Mouse (Mus musculus): ENCODE measurements at regions not wholly inside any gene's neighbourhood (a gene's known extent, or its start where the extent isn't known, plus 50 kb on each side); places are given as distances from the start of the nearest gene placed in this dataset.
"Not testable (repeated sequence)": the region's sequence is repeated elsewhere in the genome, so short reads cannot be mapped to it uniquely, and the experiment has no call there.

DNA sequence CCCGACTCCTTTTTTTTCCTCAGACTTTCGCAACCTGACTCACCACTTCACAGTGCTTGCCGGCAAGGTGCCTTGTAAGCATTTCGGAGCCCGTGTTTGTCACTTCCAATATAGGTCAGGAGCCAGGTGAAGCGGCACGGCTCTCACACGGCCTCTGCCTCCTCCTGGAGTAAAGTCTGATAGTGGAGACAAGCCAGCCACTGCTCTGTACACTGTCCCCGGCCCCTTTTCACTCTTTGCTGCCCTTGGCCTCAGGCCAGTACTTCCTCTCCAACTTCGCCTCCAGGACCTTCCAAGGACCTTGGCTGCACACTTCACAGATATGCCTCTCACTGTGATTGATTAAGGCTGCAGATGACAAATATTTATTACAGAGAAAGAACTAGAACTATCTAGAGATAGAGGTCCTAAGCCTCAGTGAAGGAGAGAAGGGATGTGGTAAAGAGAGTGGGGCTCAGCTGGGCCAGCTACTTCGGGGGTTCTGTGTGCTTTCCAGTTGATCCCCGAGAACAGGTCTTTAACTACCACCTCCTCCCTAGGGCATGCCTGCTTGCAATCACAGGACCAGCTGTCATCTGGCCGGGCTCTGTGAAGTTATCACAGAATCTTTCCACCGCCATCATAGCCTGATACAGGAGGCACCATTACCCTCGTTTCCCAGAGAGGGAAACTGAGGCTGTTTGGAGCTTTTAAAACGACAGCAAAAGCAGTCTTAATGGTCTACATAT lies 204.2 kb downstream of the Trim29 start:
- DNase-seq (ENCODE audit: extremely low spot score, low spot score), result no peak

DNA sequence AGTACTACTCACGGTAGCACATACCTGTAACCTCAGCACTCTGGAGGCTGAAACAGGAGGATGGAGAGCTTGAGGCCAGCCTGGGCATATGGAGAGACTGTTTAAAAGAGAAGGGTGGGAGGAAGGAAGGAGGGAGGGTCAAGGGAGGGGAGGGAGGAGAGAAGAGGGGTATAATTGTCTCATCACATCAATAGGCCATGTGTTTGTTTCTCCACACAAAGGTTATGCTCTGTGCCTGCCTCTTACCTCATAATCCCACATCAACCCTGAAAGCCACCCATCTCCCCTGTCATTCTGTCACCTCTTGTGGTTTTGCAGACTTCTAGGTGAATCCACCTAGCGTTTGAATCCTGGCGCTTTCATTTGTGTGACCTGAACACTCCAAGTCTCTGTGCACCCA lies 210.3 kb downstream of the Trim29 start:
- no peak for DNase-seq (ENCODE audit: extremely low spot score, low spot score)

DNA sequence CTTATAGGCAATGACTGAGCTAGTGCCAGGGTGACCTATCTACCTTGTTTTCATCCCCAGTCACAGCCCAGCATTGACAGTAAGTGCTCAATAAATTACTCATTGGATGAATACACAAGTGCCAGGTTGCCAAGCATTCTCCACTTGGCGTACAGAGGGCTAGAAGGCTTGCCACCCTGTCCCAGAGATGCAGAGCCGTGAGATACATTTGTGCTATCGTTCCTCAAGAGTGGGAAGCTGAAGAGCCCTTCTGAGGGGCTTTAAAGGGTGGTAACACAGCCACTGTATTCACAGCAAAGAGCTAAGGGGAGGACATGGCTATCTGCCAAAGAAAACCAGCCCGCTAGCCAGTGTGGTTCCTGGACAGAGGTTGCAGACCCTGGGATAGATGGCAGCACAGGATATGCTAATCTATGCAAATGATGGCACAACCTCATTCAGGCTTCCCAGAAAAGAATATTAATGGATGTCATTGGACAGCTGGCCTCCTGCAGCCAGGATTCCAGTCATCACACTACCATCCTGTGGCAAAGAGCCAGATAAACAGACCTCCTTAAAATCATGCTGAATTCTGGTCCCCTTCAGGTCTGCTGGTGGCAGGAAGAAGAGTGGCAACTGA lies 214.4 kb downstream of the Trim29 start:
- DNase-seq (ENCODE audit: extremely low spot score, low spot score), result no peak

DNA sequence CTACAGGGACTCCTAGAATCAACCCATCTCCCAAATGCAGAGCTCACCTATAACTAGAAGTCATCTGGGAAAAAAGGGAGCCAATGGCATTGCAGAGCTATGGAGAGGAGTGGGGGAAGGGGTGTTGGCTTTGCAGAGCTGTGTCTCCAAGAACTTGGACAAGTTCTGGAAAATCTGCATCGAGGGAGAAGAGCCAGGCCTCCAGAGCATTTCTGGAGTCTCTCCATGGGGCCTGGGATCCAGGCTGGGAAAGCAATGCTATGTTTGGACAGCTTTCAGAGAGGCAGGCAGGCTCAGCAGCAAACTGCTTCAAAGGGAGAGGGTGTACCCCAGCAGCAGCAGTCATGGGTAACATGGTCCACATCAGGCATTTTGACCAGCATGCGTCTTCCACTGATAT lies 211.6 kb upstream of the Nectin1 start:
- DNase-seq (ENCODE audit: extremely low spot score, low spot score), result no peak

DNA sequence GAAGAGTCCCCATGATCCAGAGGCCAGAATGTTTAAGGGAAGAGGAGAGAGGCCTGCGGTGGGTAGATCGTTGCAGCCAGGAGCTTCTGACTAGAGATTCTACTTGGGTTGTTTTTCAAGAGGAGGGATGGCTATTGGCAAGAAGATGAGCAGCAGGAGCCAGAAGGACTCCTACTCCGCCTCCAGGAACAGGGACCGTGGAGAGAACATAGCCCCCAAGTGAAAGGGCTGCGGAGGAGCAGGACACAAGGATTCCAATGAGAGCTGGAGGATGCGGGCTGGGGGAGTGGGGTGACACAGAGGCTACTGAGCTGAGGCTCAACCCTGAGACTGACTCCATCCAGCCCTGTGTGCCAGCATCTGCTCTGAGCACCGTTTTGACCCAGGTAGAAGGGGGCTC lies 207.8 kb upstream of the Nectin1 start:
- no peak for DNase-seq (ENCODE audit: extremely low spot score, low spot score)

DNA sequence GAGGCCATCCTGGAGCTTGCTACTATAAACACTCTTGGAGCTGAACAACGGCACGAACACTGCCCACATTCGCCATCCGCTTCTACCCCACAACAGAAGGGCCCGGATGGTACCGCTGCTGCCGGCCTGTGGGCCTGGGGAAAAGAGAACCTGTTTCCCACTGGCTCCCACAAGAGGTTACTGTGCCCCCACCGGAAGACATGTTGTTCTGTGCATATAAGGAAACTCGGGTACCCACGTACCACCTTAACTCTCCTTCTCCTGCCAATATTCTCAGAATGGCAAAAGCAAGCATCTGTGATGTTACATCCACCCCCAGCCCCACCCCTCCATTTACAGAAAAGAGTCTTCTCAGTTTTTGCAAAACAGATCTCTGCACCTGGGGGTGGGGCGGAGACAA lies 206.7 kb upstream of the Nectin1 start:
- no peak for DNase-seq (ENCODE audit: extremely low spot score, low spot score)

DNA sequence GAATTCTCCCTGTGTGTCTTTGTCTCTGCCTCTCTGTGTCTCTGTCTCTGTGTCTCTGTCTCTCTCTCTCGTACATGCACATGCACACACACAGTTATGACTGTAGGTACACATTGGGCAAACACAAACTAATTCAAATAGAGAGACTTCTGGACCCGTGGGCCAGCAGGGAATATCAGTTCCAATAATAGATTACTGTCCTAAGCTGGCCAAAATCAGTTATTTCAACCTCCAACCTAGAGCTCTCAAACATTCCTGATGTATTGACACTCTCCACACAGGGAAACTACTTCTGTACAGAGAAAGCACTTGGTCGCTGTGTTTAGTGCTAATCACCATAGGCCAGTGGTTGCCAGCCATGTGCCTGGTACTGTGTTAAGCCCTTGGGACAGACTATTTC lies 203.7 kb upstream of the Nectin1 start:
- DNase-seq (ENCODE audit: extremely low spot score, low spot score), result no peak

DNA sequence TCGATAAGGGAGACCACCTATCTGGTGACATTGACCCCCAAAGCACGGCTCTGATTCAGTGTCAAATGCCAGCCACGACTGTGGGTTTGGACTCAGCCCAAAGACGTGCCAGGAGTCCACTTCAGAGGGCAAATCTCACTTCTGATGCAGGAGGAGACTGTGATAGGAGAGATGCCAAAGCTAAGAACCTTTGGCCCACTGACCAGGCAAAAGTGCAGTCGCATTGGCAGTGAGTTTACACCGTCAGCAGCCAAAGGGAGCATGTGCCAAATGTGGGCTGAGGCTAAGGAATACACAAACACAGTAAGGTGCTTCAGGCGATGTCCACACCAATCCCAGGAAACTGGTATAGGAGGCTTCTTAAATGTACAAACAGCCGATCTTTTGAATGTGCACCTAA lies 202.6 kb upstream of the Nectin1 start:
- no peak for DNase-seq (ENCODE audit: extremely low spot score, low spot score)

DNA sequence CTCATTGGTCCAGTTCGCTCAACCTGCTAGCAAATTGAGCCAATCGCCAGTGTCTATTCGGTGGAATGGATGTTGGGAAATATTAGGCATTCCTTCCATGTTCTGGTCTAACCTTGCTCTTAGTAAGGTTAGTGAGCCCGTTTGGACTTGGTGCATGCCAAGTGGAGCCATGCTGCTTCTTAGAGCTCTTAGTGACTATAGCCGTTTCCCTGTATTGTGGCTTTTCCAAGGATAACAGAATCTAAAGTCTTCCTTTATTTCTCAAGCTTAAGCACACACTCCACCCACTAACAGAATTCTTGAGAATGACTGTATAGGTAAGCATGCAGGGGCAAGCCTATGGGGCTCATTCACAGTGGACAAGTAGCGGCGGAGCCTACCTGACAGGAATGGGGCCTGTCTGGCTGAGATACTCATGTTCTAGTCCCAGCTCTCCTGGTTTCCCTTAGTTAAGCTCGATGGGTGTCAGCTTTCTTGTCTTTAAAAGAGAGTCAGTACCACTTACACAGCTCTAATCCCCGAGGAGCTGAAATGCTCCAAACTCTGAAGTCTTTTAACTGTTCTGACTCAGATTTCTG lies 201.6 kb upstream of the Nectin1 start:
- no peak for DNase-seq (ENCODE audit: extremely low spot score, low spot score)

DNA sequence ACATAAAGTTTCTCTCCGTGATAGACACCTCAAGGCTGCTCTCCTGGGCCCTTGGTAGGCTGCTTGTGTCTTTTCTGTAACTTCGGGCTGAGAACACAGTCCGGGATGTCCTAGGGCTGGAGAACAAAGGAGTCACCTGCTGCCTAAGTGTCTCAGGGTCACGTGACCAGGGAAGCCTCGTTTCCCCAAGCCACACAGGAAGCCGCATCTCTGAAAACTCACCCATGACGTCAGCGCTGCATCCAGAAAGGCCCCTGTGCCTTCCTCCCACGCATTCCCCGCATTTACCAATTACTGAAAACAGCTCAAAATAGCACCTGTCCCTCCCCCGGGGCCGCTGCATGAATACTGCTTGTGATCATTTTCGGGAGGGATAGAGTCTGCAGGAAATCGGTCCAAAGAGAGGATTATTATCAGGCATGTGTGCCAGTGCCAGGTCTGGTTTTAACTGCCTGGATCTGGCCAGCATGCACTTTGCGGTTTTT lies 198.7 kb upstream of the Nectin1 start:
- DNase-seq (ENCODE audit: extremely low spot score, low spot score), result no peak

DNA sequence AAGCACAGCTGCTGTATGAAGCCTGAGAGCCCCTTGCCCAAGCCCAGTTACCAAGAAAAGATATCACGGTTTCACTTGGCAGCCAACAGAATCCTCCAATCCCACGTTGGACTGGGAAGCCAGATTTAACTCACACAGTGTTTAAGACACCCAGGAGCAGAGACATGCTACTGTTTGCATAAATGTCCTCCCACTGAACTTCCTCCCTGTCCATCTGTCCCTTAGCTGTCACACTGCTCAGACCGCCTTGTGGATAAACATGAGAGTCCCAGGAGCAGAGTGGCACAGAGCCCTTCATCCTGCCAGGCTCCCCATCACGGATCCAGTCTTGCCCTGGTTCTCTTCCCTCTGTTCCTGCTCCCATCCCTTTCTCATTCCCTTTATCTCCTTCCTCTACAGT lies 194.9 kb upstream of the Nectin1 start:
- no peak for DNase-seq (ENCODE audit: extremely low spot score, low spot score)

DNA sequence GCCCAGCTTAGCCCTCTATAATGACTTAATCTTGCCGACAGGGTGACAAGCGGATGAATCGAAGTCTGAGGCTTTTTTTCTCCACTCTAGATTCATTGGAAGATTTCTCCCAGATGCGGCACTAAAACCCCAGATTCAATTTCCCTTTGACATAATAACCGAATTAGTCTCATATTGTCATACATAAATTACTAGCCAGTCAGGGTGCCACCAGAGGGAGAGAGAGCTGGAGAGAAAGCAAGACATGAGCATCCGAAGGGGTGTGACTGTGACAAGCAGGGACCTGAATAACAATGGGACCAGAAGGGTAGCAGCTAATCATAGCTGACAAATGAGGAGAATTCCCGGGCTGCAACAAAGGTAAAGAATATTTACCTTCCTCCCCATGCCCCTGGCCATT lies 194.5 kb upstream of the Nectin1 start:
- no peak for DNase-seq (ENCODE audit: extremely low spot score, low spot score)

DNA sequence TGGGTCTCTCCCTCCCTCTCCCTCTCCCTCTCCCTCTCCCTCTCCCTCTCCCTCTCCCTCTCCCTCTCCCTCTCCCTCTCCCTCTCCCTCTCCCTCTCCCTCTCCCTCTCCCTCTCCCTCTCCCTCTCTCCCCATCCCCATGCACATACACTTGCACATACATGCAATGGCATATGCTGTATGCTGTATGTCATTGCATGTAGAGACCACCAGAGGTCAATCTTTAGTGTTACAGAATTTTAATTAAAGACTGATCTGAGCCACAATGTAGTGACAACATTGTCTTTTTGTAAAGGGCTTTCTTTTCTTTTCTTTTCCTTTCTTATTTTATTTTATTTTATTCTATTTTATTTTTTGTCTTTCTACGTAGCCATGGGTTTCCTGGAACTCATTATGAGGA lies 191.0 kb upstream of the Nectin1 start:
- DNase-seq (ENCODE audit: extremely low spot score, low spot score), result not testable (repeated sequence)

DNA sequence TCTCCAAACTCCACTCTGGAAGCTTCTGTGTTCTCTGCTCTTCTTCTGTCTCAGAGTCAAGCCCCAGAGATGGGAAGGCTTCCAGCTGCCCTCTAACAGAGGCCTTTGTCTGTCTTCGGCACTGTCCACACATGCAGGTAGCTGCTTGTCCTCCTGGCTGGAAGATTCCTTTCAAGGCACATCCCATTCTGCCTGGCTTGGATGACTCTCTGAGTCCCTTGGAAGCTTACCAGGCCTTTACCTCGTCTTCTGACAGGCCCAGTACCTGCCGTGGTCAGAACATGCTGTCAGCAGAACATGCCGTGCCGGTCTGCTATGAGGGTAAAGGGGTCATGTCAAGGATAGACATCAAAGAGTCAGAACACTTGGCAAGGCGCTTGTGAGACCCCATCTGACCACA lies 181.8 kb upstream of the Nectin1 start:
- DNase-seq (ENCODE audit: extremely low spot score, low spot score), result no peak

DNA sequence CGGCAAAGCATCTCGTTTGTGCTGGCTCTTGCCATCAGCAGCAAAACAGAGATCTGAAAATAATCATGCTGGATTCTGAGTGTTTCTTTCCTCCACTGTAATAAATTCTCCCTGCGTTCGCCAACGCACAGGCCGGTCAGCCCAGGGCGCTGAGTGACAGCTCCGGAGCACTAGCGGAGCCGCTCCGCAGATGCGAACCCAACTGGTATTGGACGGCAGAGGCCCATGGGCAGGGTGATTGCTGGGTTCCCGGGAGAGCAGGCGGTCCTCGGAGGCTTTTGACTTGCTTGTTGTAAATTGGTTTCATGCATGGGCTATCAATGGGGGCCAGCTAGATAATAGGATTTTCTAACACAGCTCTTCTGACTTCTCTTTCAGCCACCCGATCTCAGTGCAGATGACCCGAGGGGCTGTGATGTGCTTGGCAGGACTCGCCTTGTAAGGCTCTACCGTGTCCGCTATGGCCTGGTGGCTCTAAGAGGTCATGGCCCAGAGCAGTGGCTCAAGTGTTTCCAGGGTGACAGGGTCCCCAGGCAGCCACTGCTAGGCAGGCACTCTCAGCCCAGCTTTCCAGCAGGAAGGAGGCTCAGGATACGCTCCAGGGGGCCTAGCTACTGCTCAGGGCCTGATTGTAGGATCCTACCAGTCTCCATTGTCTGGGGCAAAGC lies 179.4 kb upstream of the Nectin1 start:
- DNase-seq (ENCODE audit: extremely low spot score, low spot score), result no peak

DNA sequence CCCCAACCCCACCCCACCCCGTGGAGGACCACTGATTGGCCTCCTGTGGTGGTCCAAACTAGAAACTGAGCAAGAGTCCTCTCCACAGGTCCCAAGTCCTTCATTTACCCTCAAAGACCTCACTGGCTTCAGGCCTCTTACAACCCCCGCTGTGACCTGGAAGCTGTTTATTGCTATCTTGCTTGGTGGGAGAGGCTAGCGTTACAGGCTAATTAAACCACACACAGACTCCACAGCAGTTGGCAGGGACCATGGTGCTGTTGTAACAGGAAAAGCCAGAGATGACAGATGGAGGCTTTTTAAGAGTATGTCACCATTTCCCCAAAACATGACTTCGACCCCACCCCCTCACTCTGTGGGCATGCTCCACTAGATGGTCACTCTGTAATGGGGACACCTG lies 174.9 kb upstream of the Nectin1 start:
- no peak for DNase-seq (ENCODE audit: extremely low spot score, low spot score)

DNA sequence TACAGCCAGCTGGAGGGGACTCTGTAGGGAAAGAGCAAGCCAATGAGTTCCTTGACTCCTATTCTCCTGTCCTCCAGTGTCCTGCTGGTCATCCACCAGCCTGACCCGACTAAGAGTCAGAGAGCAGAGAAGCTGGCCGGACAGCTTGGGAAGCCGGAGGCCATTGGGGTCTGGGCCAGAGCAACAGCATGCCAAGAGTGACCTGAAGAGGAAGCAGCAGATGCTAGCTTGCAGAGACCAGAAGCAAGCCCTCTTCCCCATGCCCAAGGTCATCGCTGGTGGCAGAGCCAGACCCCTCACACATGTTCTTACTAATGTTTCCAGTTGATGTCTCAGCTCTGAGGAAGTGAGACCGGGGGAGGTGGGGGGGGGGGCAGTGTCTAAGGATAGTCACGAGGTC lies 172.7 kb upstream of the Nectin1 start:
- DNase-seq (ENCODE audit: extremely low spot score, low spot score), result no peak

DNA sequence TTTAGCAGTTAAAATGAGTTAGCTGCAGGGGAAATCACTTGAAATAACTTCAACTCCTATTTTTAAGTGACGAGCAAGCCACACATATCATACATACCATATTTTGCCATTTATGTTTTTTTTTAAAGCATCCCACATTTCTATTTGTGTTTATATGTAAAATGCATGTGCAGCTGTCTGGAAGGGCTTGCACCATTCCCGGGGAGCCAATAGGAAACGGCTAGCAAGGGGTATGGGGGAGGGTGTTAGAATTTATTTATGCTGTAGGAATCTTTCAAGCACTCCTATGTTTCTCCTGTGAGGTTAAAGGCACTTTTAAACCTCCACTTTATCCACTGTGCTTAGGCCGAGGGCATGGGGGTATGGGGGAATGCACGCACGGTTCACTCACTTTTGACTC lies 168.1 kb upstream of the Nectin1 start:
- no peak for DNase-seq (ENCODE audit: extremely low spot score, low spot score)

DNA sequence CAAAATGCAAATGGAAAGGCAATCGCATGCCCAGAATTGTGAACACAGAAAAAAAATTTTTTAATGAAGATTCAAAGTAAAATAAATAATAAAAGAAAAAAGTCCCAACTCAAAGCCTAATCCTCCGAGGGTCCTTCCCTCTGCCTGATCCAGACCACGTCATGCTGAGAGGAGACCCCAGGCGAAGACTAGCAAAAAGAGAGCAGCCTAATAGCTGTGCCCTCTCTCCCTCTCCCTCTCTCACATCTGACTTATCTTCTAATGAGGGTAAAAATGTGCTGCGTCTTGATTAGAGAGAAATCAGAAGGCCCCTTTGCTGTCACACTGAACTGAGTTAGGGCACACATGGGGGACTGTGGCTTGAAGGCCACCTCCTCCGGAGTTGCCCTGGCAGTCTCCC lies 163.1 kb upstream of the Nectin1 start:
- DNase-seq (ENCODE audit: extremely low spot score, low spot score), result no peak

DNA sequence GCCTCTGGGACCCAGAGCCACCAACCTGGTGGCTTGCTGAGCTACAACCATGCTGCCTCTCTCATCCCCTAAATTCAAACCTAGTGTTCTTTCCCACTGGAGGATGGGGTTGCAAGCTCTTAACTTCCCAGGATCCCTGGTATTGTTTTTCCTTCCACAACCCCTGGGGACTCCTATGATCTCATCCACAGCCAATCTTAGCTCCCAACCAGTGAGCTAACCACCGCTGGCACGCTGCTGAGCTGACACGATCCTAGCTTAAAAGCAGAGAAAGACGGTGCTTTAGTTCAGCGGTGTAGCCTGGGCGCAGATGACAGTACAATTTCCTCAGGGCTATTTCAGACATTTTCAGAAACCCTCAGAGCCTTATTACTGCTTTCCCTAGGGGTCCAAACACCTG lies 158.2 kb upstream of the Nectin1 start:
- DNase-seq (ENCODE audit: extremely low spot score, low spot score), result no peak

DNA sequence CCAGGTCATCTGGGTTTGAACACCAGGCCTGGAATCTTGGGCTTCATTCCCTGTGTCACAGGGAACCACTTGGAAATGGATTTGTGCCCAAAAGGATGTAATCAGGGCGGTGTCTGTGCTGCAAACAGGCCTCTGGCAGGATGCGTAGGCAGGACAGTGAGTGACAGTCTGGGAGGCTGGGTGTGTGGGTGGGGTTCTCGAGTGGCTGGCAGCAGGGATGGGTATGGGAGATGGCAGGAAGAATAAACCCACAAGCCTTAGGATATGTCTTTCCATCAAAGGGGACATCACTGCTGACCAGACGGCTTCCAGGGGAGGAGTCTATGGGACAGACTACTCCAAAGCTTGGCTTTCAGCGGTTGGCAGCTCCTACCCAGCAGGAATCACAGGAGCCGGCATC lies 150.5 kb upstream of the Nectin1 start:
- no peak for DNase-seq (ENCODE audit: extremely low spot score, low spot score)

DNA sequence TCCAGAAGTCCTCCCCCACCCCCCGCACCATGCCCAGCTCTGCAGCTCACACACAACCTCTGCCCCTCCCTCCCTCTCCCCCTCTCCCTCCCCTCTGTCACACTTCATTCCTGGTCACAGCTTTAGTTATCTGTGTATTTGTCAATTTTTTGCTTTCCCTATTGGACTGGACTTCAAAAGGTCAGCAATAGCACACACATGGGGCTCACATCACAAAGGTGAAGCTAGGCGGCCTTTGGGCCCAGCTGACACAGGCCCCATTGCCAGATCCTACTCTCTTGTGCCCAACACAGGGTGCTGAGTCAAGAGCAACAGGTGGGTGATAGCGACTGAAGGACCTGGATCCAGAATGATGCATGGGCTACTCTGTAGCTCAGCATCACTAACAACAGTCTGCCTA lies 149.0 kb upstream of the Nectin1 start:
- DNase-seq (ENCODE audit: extremely low spot score, low spot score), result no peak
